Mouse (Mus musculus): ENCODE data around the gene Cacna2d4.

DNA sequence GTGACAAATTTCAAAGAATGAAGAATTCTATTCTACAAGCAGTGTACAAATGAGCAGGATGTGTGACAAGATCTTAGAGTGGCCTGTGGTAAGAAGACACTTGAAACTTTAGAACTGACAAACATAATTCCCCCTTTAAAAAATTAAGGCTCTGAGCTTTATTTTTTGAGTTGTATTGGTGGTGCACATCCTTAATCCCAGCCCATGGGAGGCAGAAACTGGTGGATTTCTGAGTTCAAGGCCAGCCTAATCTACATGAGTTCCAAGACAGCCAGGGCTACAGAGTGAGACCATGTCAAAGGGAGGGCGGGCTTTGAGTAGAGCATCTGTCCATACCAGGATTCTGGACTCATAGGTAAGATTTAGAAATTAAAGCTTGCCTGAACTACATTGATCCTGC is 150.5 kb downstream of the Cacna2d4 start:
- TF ChIP-seq CHD2 (IDR thresholded peaks at IDR 0.05; ENCODE audit: low read depth, low read length) (no peak), ZNF384 (IDR thresholded peaks at IDR 0.05; ENCODE audit: low read depth, low read length) (no peak), ZC3H11A (IDR thresholded peaks at IDR 0.05; ENCODE audit: borderline replicate concordance, low read depth, low read length) (no peak), MAFK (IDR thresholded peaks at IDR 0.05; ENCODE audit: insufficient read depth, low read depth, low read length) (no peak), HCFC1 (IDR thresholded peaks at IDR 0.05; ENCODE audit: borderline replicate concordance, insufficient read depth, low read length) (no peak)

All from ES-E14 (cell line).